Mouse (Mus musculus) forebrain, embryonic 11.5 days (tissue): ENCODE results near the gene Prdm8. TPM values are rescaled to one million over a fixed set of nuclear protein-coding genes. Genes with fewer than 3 reads are reported as not detected.

Experiments used
- ATAC-seq: fragments of 200-750 bp; cut with Nextera tagmentation; replicated peaks from 2 replicates; pipeline ENCODE4 v1.8.0; 2017; ENCODE audit warnings: moderate TSS enrichment; ENCODE audit not compliant: low FRiP score
- DNase-seq: peaks from one replicate; pipeline ENCODE4 v3.0.0-alpha.2; 2017; ENCODE audit warnings: low spot score
- H3K27ac ChIP-seq: fragments of 300-500 bp; sonication (generic); 2 replicates; pipeline ENCODE4 v1.5.1; 2014; ENCODE audit warnings: low read depth, low read length
- H3K27me3 ChIP-seq: fragments of 300-500 bp; sonication (generic); 2 replicates; pipeline ENCODE4 v1.6.1; 2014; ENCODE audit warnings: mild to moderate bottlenecking, low read length, mixed read lengths; ENCODE audit not compliant: control insufficient read depth, insufficient read depth
- H3K36me3 ChIP-seq: fragments of 300-500 bp; sonication (generic); 2 replicates; pipeline ENCODE4 v1.6.1; 2014; ENCODE audit warnings: mild to moderate bottlenecking, low read length, moderate library complexity, mixed read lengths; ENCODE audit not compliant: control insufficient read depth, insufficient read depth
- H3K4me1 ChIP-seq: fragments of 300-500 bp; sonication (generic); replicated peaks from 2 replicates; pipeline ENCODE4 v1.6.1; 2014; ENCODE audit warnings: low read length, mixed read lengths; ENCODE audit not compliant: control insufficient read depth, insufficient read depth
- H3K4me2 ChIP-seq: fragments of 300-500 bp; sonication (generic); 2 replicates; pipeline ENCODE4 v1.6.1; 2014; ENCODE audit warnings: low read depth, mild to moderate bottlenecking, low read length, moderate library complexity, mixed read lengths; ENCODE audit not compliant: severe bottlenecking
- H3K4me3 ChIP-seq: fragments of 300-500 bp; sonication (generic); 2 replicates; pipeline ENCODE4 v1.5.1; 2014; ENCODE audit warnings: low read depth, low read length
- H3K9ac ChIP-seq: fragments of 300-500 bp; sonication (generic); 2 replicates; pipeline ENCODE4 v1.6.1; 2014; ENCODE audit warnings: low read length
- H3K9me3 ChIP-seq: fragments of 300-500 bp; sonication (generic); 2 replicates; pipeline ENCODE4 v1.6.1; 2016; ENCODE audit warnings: low read length, mixed read lengths; ENCODE audit not compliant: control insufficient read depth
- WGBS: fragments of 180-500 bp; shearing (Covaris S2); extraction: QIAGEN DNeasy Blood & Tissue Kit; methylation state at CpG from one replicate; pipeline ENCODE4 v1.1.7; 2014; 5-methylcytosine and 5-hydroxymethylcytosine counted together
- polyA plus RNA-seq: library from polyadenylated mRNA; unstranded; fragments of >200 nt; fragmentation: Nextera tagmentation; extraction: Ambion mirVana; gene quantifications from 2 replicates; pipeline ENCODE4 v1.2.1, GENCODE M21; 2014

Prdm8 gene
- polyA plus RNA-seq, result 0.96 and 0.97 TPM in 2 replicates

- under 1% methylated on average over 51 of the region's 51 CpGs for WGBS
- Histone ChIP-seq H3K27me3 (peaks cover 54% of the 10 kb centered on the region), H3K27ac (no peak within 1 kb of the TSS), H3K4me2 (peak within 1 kb of the TSS; percentile 72), H3K9me3 (no peaks in the 10 kb centered on the region), H3K36me3 (no peaks in the 10 kb centered on the region), H3K4me3 (peak within 1 kb of the TSS; percentile 40), H3K9ac (peak within 1 kb of the TSS; percentile 21; the same call in 1 of the 2 replicates), H3K4me1 (peaks cover 9% of the 10 kb centered on the region)
- DNase-seq (peak; percentile 94), ATAC-seq (peak; percentile 93)
Measured at GRCm38 (mm10) chr5:98167180-98167824, at the start of gene Prdm8. Gene Prdm8, plus strand, starts transcription at chr5:98167198.

GRCm38 (mm10) chr5:98127074-98127473 lies 39.9 kb upstream of the Prdm8 start:
- H3K4me2 ChIP-seq, result no peak overlapping the region
- H3K9ac ChIP-seq, result no peak overlapping the region
- no peak overlapping the region for H3K4me3 ChIP-seq
- 89% methylated on average over 3 of the region's 3 CpGs for WGBS
- DNase-seq (no peak), ATAC-seq (no peak)
- no peak overlapping the region for H3K27ac ChIP-seq
- H3K36me3 ChIP-seq, result no peaks in the 10 kb centered on the region
- H3K27me3 ChIP-seq, result no peaks in the 10 kb centered on the region
- no peaks in the 10 kb centered on the region for H3K9me3 ChIP-seq
- no peaks in the 10 kb centered on the region for H3K4me1 ChIP-seq

GRCm38 (mm10) chr5:98138545-98139296 lies 28.3 kb upstream of the Prdm8 start:
- H3K27me3 ChIP-seq, result no peaks in the 10 kb centered on the region
- no peak overlapping the region for H3K27ac ChIP-seq
- 84% methylated on average over 14 of the region's 14 CpGs for WGBS
- no peaks in the 10 kb centered on the region for H3K36me3 ChIP-seq
- H3K9ac ChIP-seq, result no peak overlapping the region
- no peak for ATAC-seq
- no peak for DNase-seq
- no peaks in the 10 kb centered on the region for H3K4me1 ChIP-seq
- no peaks in the 10 kb centered on the region for H3K9me3 ChIP-seq
- H3K4me2 ChIP-seq, result no peak overlapping the region
- H3K4me3 ChIP-seq, result no peak overlapping the region

- no peaks in the 10 kb centered on the region for H3K27me3 ChIP-seq
- no peak overlapping the region for H3K9ac ChIP-seq
- ATAC-seq (no peak), DNase-seq (no peak)
- WGBS, result 76% methylated on average over 3 of the region's 3 CpGs
- no peak overlapping the region for H3K4me2 ChIP-seq
- H3K4me1 ChIP-seq, result no peaks in the 10 kb centered on the region
- H3K9me3 ChIP-seq, result no peaks in the 10 kb centered on the region
- no peak overlapping the region for H3K4me3 ChIP-seq
- no peak overlapping the region for H3K27ac ChIP-seq
- no peaks in the 10 kb centered on the region for H3K36me3 ChIP-seq
Measured at GRCm38 (mm10) chr5:98139297-98139660, 27.7 kb upstream of the Prdm8 start.

GRCm38 (mm10) chr5:98146895-98147294 lies 20.1 kb upstream of the Prdm8 start:
- H3K4me1 ChIP-seq, result no peaks in the 10 kb centered on the region
- H3K4me2 ChIP-seq, result no peak overlapping the region
- H3K4me3 ChIP-seq, result no peak overlapping the region
- H3K36me3 ChIP-seq, result no peaks in the 10 kb centered on the region
- DNase-seq, result no peak
- H3K9ac ChIP-seq, result no peak overlapping the region
- H3K27me3 ChIP-seq, result no peaks in the 10 kb centered on the region
- ATAC-seq, result no peak
- H3K9me3 ChIP-seq, result no peaks in the 10 kb centered on the region
- 71% methylated on average over 3 of the region's 3 CpGs for WGBS
- H3K27ac ChIP-seq, result no peak overlapping the region

- ATAC-seq, result no peak
- Histone ChIP-seq H3K4me3 (no peak overlapping the region), H3K36me3 (no peaks in the 10 kb centered on the region), H3K4me1 (peaks cover 9% of the 10 kb centered on the region), H3K9me3 (no peaks in the 10 kb centered on the region), H3K4me2 (no peak overlapping the region), H3K27me3 (peaks cover 42% of the 10 kb centered on the region), H3K9ac (no peak overlapping the region), H3K27ac (no peak overlapping the region)
- WGBS, result 2% methylated on average over 15 of the region's 15 CpGs
- DNase-seq, result peak; percentile 67
Measured at GRCm38 (mm10) chr5:98166116-98166515, 882 bp upstream of the Prdm8 start.

GRCm38 (mm10) chr5:98168356-98169285 lies 1.6 kb downstream of the Prdm8 start:
- Histone ChIP-seq H3K9me3 (no peaks in the 10 kb centered on the region), H3K4me2 (peak overlapping the region; percentile 72), H3K27ac (no peak overlapping the region), H3K4me1 (peaks cover 9% of the 10 kb centered on the region), H3K9ac (no peak overlapping the region), H3K27me3 (peaks cover 67% of the 10 kb centered on the region), H3K36me3 (no peaks in the 10 kb centered on the region), H3K4me3 (peak overlapping the region; percentile 9)
- ATAC-seq (no peak), DNase-seq (peak; percentile 65)
- under 1% methylated on average over 37 of the region's 37 CpGs for WGBS
